Mouse (Mus musculus): ENCODE results near the gene Plpp7.

GRCm38 (mm10) chr2:32153041-32153790 lies 57.9 kb downstream of the Plpp7 start:
- TF ChIP-seq CTCF (IDR thresholded peaks at IDR 0.05; ENCODE audit: low read depth) (no peak), EP300 (IDR thresholded peaks at IDR 0.05; ENCODE audit: low read depth) (no peak)

All from liver, embryonic 14.5 days (tissue).